Mouse (Mus musculus) midbrain, postnatal 0 days (tissue): ENCODE measurements around the gene Tsks. TPM values are rescaled to one million over a fixed set of nuclear protein-coding genes. Genes with fewer than 3 reads are reported as not detected.

Experiments
- ATAC-seq: fragments of 200-750 bp; cut with Nextera tagmentation; 2 replicates; pipeline ENCODE4 v1.8.0; 2017; ENCODE audit warnings: moderate number of reproducible peaks, mild to moderate bottlenecking, moderate TSS enrichment, moderate library complexity; ENCODE audit not compliant: low FRiP score
- DNase-seq: peaks from one replicate; pipeline ENCODE4 v3.0.0-alpha.2; 2015; ENCODE audit warnings: low spot score
- H3K27ac ChIP-seq: fragments of 300-500 bp; sonication (generic); 2 replicates; pipeline ENCODE4 v1.5.1; 2014; ENCODE audit warnings: low read depth, mild to moderate bottlenecking, low read length, mixed read lengths
- H3K27me3 ChIP-seq: fragments of 300-500 bp; sonication (generic); 2 replicates; pipeline ENCODE4 v1.6.1; 2014; ENCODE audit warnings: low read length, control low read depth, mixed read lengths; ENCODE audit not compliant: insufficient read depth
- H3K36me3 ChIP-seq: fragments of 300-500 bp; sonication (generic); 2 replicates; pipeline ENCODE4 v1.6.1; 2014; ENCODE audit warnings: low read length, control low read depth, mixed read lengths; ENCODE audit not compliant: insufficient read depth
- H3K4me1 ChIP-seq: fragments of 300-500 bp; sonication (generic); 2 replicates; pipeline ENCODE4 v1.6.1; 2014; ENCODE audit warnings: mild to moderate bottlenecking, control low read depth, antibody characterized with exemption, low read length, mixed read lengths; ENCODE audit not compliant: insufficient read depth
- H3K4me2 ChIP-seq: fragments of 300-500 bp; sonication (generic); 2 replicates; pipeline ENCODE4 v1.6.1; 2014; ENCODE audit warnings: low read depth, mild to moderate bottlenecking, low read length, mixed read lengths; ENCODE audit not compliant: poor library complexity, severe bottlenecking
- H3K4me3 ChIP-seq: fragments of 300-500 bp; sonication (generic); 2 replicates; pipeline ENCODE4 v1.5.1; 2014; ENCODE audit warnings: low read depth, mild to moderate bottlenecking, low read length, moderate library complexity
- H3K9ac ChIP-seq: fragments of 300-500 bp; sonication (generic); replicated peaks from 2 replicates; pipeline ENCODE4 v1.6.1; 2014; ENCODE audit warnings: mild to moderate bottlenecking, low read length, moderate library complexity, mixed read lengths; ENCODE audit not compliant: poor library complexity, severe bottlenecking
- H3K9me3 ChIP-seq: fragments of 300-500 bp; sonication (generic); 2 replicates; pipeline ENCODE4 v1.6.1; 2016; ENCODE audit warnings: low read length, control low read depth
- CTCF ChIP-seq: IDR thresholded peaks from 2 replicates; pipeline ENCODE4 v1.5.1; 2016; ENCODE audit warnings: antibody characterized with exemption, mild to moderate bottlenecking
- WGBS: fragments of 180-500 bp; shearing (Covaris S2); extraction: QIAGEN DNeasy Blood & Tissue Kit; methylation state at CpG from one replicate; pipeline ENCODE4 v1.1.7; 2014; 5-methylcytosine and 5-hydroxymethylcytosine counted together
- polyA plus RNA-seq: library from polyadenylated mRNA; unstranded; fragments of >200 nt; fragmentation: Nextera tagmentation; extraction: Ambion mirVana; gene quantifications from 2 replicates; pipeline ENCODE4 v1.2.1, GENCODE M21; 2015
- total RNA-seq: library from RNA; depleted of rRNA; stranded (reverse); fragments of >200 nt; gene quantifications from 2 replicates; pipeline ENCODE4 v1.2.3, GENCODE M21; 2014; rRNA removed

The Tsks gene
- total and polyA plus RNA-seq, 2 experiments from 2014 or later: 0.12 TPM; not detected in 1

DNA sequence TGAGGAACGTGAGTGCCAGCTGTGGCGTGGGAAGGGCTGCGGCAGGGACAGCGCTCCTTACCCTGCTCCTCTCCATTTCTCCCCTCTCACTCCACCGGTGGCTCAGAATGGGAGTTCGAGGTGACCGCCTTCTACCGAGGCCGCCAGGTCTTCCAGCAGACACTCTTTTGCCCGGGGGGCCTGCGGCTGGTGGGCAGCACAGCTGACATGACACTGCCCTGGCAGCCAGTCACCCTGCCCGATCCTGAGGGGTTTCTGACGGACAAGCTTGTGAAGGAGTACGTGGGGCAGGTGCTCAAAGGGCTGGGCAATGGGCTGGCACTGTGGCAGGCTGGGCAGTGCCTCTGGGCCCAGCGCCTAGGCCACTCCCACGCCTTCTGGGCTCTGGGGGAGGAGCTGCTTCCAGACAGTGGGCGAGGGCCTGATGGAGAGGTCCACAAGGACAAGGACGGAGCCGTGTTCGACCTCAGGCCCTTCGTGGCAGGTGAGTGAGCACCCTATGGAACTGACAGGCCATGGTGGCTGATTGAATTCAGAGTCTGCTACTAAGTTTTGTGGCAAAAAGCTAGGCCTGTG, 57.6 kb downstream of the Tsks start:
- H3K4me3 ChIP-seq: no peak overlapping the region
- no peaks in the 10 kb centered on the region for H3K27me3 ChIP-seq
- TF ChIP-seq CTCF: no peak
- no peak overlapping the region for H3K9ac ChIP-seq
- WGBS: 87% methylated on average over 21 of the region's 21 CpGs
- H3K4me1 ChIP-seq: 0 out of 2 replicates have a peak, but pooled peaks cover 2% of the 10 kb centered on the region
- no peak for DNase-seq
- no peak overlapping the region for H3K27ac ChIP-seq
- H3K4me2 ChIP-seq: no peak overlapping the region
- no peaks in the 10 kb centered on the region for H3K9me3 ChIP-seq
- peaks cover 53% of the 10 kb centered on the region for H3K36me3 ChIP-seq
- no peak for ATAC-seq

DNA sequence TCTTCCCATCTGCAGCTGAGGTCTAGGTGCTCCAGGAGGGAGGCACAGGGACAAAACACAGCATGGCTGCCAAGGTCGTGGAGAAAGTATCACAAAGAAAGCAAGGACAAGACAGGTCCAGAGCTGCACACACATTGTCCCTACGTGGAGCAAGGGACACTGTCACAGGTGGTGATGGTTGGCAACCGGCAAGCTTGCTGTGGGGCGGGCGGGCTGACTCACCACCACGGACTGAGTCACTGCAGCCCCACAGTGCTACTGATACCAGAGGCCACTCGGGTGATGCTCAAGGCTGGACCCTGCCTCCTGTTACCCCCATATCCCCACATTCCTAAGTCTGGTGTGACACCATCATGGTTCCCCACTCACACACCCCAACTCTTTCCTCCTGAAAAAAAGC, 59.4 kb downstream of the Tsks start:
- Histone ChIP-seq H3K27me3 (no peaks in the 10 kb centered on the region), H3K4me3 (no peak overlapping the region), H3K4me2 (no peak overlapping the region), H3K9me3 (no peaks in the 10 kb centered on the region), H3K36me3 (peaks cover 71% of the 10 kb centered on the region), H3K27ac (no peak overlapping the region), H3K4me1 (no peaks in the 10 kb centered on the region), H3K9ac (no peak overlapping the region)
- TF ChIP-seq CTCF: no peak
- DNase-seq (no peak), ATAC-seq (no peak)
- 92% methylated on average over 7 of the region's 7 CpGs for WGBS

DNA sequence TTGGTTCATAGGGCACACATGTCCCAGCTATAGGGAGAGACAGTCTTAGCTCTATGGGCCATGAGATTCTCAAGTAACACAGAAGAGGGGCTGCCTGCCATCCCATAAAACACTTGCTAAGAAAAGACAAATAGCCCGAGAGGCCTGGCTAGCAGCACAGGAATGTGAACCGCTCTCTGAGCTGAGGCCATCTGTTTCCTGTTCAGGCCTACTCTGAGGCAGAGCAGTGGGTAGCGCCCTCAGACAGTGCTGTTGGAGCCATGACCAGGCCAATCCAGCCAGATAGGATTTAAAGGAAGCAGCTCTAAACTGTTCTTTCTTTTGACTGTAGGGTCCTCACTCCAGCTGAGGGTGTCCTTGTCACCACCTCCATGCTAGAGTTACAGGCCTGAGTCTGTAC, 61.5 kb downstream of the Tsks start:
- Histone ChIP-seq H3K36me3 (peaks cover 91% of the 10 kb centered on the region), H3K27ac (no peak overlapping the region), H3K9me3 (no peaks in the 10 kb centered on the region), H3K4me1 (no peaks in the 10 kb centered on the region), H3K4me3 (no peak overlapping the region), H3K9ac (no peak overlapping the region), H3K27me3 (no peaks in the 10 kb centered on the region), H3K4me2 (no peak overlapping the region)
- DNase-seq (no peak), ATAC-seq (no peak)
- no peak for TF ChIP-seq CTCF
- 86% methylated on average over 3 of the region's 3 CpGs for WGBS

DNA sequence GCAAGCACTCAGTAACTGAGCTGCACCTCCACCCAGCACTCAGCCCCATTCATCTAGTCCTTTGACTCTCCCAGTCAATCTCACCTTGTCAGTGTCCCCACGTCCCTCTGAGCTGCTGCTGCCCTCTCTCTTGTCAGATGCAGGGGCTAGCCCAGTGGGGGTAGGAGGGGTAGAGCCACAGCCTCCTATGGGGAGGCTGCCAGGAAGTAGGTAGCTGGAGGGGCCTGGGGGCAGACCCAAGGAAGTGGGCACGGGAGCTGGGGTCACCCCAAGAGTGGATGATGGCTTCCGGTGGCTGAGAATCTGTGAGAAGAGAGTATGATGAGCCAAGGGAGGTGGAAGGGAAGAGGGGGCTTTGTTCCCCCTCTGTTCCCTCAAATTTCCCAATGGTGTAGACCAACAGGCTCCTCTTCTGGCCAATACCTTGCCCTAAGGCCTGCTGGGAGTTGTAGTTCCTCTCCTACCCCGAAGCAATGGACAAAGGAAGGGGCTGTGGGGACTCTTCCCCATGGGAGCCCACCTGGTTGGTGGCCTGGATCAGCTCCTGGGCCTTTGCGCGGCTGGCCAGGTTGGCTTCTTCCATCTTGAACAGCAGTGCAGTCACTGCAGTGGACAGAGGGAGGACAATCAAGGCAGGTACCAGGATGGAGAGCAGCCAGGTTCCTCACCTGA, 62.5 kb downstream of the Tsks start:
- DNase-seq: no peak
- Histone ChIP-seq H3K27me3 (no peaks in the 10 kb centered on the region), H3K9ac (no peak overlapping the region), H3K4me3 (no peak overlapping the region), H3K36me3 (peaks cover 88% of the 10 kb centered on the region), H3K4me1 (no peaks in the 10 kb centered on the region), H3K4me2 (no peak overlapping the region), H3K9me3 (no peaks in the 10 kb centered on the region), H3K27ac (no peak overlapping the region)
- no peak; the same call in 1 of the 2 replicates for ATAC-seq
- 87% methylated on average over 6 of the region's 6 CpGs for WGBS
- TF ChIP-seq CTCF: no peak

DNA sequence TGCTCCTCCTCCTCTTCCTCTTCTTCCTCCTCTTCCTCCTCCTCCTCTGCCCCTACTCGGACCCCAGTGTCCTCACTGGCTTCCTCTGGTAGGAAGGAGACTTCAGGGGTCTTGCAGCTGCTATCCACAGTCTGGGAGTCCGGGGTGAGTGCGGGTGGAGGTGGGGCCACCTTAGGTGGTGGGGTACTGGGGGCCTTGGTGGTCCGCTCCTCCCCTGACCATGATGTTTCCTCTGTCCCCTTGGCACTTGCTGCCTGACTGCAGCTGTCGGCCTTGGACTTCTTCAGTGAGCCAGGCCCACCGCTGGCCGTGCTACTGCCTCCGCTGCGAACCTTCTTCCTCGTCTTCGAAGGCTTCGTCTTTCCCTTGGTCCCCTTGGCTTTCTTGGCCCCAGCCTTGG, 63.5 kb downstream of the Tsks start:
- Histone ChIP-seq H3K4me3 (no peak overlapping the region), H3K36me3 (peaks cover 81% of the 10 kb centered on the region), H3K27ac (no peak overlapping the region), H3K4me1 (no peaks in the 10 kb centered on the region), H3K9me3 (no peaks in the 10 kb centered on the region), H3K27me3 (no peaks in the 10 kb centered on the region), H3K4me2 (no peak overlapping the region), H3K9ac (no peak overlapping the region)
- no peak for ATAC-seq
- TF ChIP-seq CTCF: no peak
- no peak for DNase-seq
- 90% methylated on average over 11 of the region's 12 CpGs for WGBS

DNA sequence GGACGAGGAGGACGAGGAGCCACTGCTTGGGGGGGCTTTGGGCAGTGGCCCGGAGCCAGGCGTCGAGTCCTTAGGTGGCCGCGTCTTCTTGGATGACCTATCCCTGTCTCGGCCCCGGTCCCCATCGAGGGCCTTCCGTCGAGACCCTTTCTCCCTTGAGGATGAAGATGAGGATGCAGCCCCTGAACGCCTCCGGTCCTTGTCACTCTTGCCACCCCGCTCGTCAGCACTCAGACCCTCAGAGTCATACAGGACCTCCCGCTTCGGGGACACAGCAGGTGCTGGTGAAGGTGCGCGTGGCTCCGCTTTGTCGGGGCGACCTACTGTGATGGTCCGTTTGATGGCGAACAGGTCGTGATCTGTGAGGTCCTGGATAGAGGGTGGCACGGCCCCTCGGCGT, 64.1 kb downstream of the Tsks start:
- H3K27ac ChIP-seq: no peak overlapping the region
- WGBS: 96% methylated on average over 29 of the region's 29 CpGs
- H3K4me2 ChIP-seq: no peak overlapping the region
- H3K4me1 ChIP-seq: no peaks in the 10 kb centered on the region
- no peaks in the 10 kb centered on the region for H3K9me3 ChIP-seq
- no peak for TF ChIP-seq CTCF
- peaks cover 81% of the 10 kb centered on the region for H3K36me3 ChIP-seq
- ATAC-seq: no peak
- no peak overlapping the region for H3K4me3 ChIP-seq
- no peak overlapping the region for H3K9ac ChIP-seq
- no peaks in the 10 kb centered on the region for H3K27me3 ChIP-seq
- DNase-seq: no peak

Other genes with a start within 250 kb of the Tsks start
Only the 30 nearest of the 33 such genes appear.
- gene Vrk3, start 194.8 kb upstream of the Tsks start, total RNA-seq: 22.8 and 23.3 TPM in 2 replicates
- gene Vrk3, start 194.8 kb upstream of the Tsks start, polyA plus RNA-seq: 23.5 and 26.4 TPM in 2 replicates
- 1.1 TPM in 2 replicates for gene Zfp473, start 192.2 kb upstream of the Tsks start, total RNA-seq
- gene Zfp473, start 192.2 kb upstream of the Tsks start, polyA plus RNA-seq: 0.48 and 0.51 TPM in 2 replicates
- 51.4 and 65.9 TPM in 2 replicates for gene Nup62, start 127.1 kb upstream of the Tsks start, total RNA-seq
- 45.8 and 46.9 TPM in 2 replicates for gene Nup62, start 127.1 kb upstream of the Tsks start, polyA plus RNA-seq
- not detected in 2 replicates for gene Il4i1, start 126.8 kb upstream of the Tsks start, total RNA-seq
- 0.62 and 1.1 TPM in 2 replicates for gene Il4i1, start 126.8 kb upstream of the Tsks start, polyA plus RNA-seq
- 4.8 and 6.8 TPM in 2 replicates for gene Atf5, start 126.5 kb upstream of the Tsks start, total RNA-seq
- gene Atf5, start 126.5 kb upstream of the Tsks start, polyA plus RNA-seq: 3.4 and 3.7 TPM in 2 replicates
- 104 and 120 TPM in 2 replicates for gene Akt1s1, start 94.2 kb upstream of the Tsks start, total RNA-seq
- gene Akt1s1, start 94.2 kb upstream of the Tsks start, polyA plus RNA-seq: 89.1 and 91.0 TPM in 2 replicates
- gene Tbc1d17, start 94.1 kb upstream of the Tsks start, total RNA-seq: 79.7 and 129 TPM in 2 replicates
- gene Tbc1d17, start 94.1 kb upstream of the Tsks start, polyA plus RNA-seq: 115 and 126 TPM in 2 replicates
- gene Pnkp, start 86.1 kb upstream of the Tsks start, total RNA-seq: 29.5 and 32.4 TPM in 2 replicates
- 31.2 and 31.5 TPM in 2 replicates for gene Pnkp, start 86.1 kb upstream of the Tsks start, polyA plus RNA-seq
- gene Ptov1, start 73.4 kb upstream of the Tsks start, total RNA-seq: 484 and 500 TPM in 2 replicates
- 430 and 439 TPM in 2 replicates for gene Ptov1, start 73.4 kb upstream of the Tsks start, polyA plus RNA-seq
- gene Med25, start 50.5 kb upstream of the Tsks start, total RNA-seq: 153 and 182 TPM in 2 replicates
- 150 and 154 TPM in 2 replicates for gene Med25, start 50.5 kb upstream of the Tsks start, polyA plus RNA-seq
- 18.5 and 22.4 TPM in 2 replicates for gene Fuz, start 47.1 kb upstream of the Tsks start, total RNA-seq
- gene Fuz, start 47.1 kb upstream of the Tsks start, polyA plus RNA-seq: 14.8 and 15.4 TPM in 2 replicates
- 208 and 238 TPM in 2 replicates for gene Ap2a1, start 13.7 kb upstream of the Tsks start, total RNA-seq
- gene Ap2a1, start 13.7 kb upstream of the Tsks start, polyA plus RNA-seq: 128 and 129 TPM in 2 replicates
- gene Cpt1c, start 31.6 kb downstream of the Tsks start, total RNA-seq: 88.1 and 90.1 TPM in 2 replicates
- 54.0 and 56.9 TPM in 2 replicates for gene Cpt1c, start 31.6 kb downstream of the Tsks start, polyA plus RNA-seq
- gene Prmt1, start 43.4 kb downstream of the Tsks start, total RNA-seq: 218 and 285 TPM in 2 replicates
- gene Prmt1, start 43.4 kb downstream of the Tsks start, polyA plus RNA-seq: 580 and 583 TPM in 2 replicates
- gene Irf3, start 54.4 kb downstream of the Tsks start, total RNA-seq: 37.2 and 40.6 TPM in 2 replicates
- gene Irf3, start 54.4 kb downstream of the Tsks start, polyA plus RNA-seq: 25.6 and 25.9 TPM in 2 replicates
- 7.8 and 11.4 TPM in 2 replicates for gene Bcl2l12, start 55.5 kb downstream of the Tsks start, total RNA-seq
- gene Bcl2l12, start 55.5 kb downstream of the Tsks start, polyA plus RNA-seq: 5.9 and 8.4 TPM in 2 replicates
- gene Scaf1, start 73.2 kb downstream of the Tsks start, total RNA-seq: 86.5 and 90.9 TPM in 2 replicates
- gene Scaf1, start 73.2 kb downstream of the Tsks start, polyA plus RNA-seq: 49.0 and 53.3 TPM in 2 replicates
- gene Rras, start 74.8 kb downstream of the Tsks start, total RNA-seq: 7.3 and 7.9 TPM in 2 replicates
- 11.9 and 14.0 TPM in 2 replicates for gene Rras, start 74.8 kb downstream of the Tsks start, polyA plus RNA-seq
- 17.4 and 17.9 TPM in 2 replicates for gene Prr12, start 109.7 kb downstream of the Tsks start, total RNA-seq
- gene Prr12, start 109.7 kb downstream of the Tsks start, polyA plus RNA-seq: 8.8 and 9.2 TPM in 2 replicates
- gene Nosip, start 119.2 kb downstream of the Tsks start, total RNA-seq: 68.3 and 79.4 TPM in 2 replicates
- 70.0 and 72.3 TPM in 2 replicates for gene Nosip, start 119.2 kb downstream of the Tsks start, polyA plus RNA-seq
- gene Prrg2, start 119.5 kb downstream of the Tsks start, total RNA-seq: 7.7 and 10.3 TPM in 2 replicates
- 13.7 and 15.7 TPM in 2 replicates for gene Prrg2, start 119.5 kb downstream of the Tsks start, polyA plus RNA-seq
- 24.2 and 29.5 TPM in 2 replicates for gene Rcn3, start 149.0 kb downstream of the Tsks start, total RNA-seq
- 31.9 and 33.6 TPM in 2 replicates for gene Rcn3, start 149.0 kb downstream of the Tsks start, polyA plus RNA-seq
- 27.2 and 30.5 TPM in 2 replicates for gene Fcgrt, start 160.6 kb downstream of the Tsks start, total RNA-seq
- gene Fcgrt, start 160.6 kb downstream of the Tsks start, polyA plus RNA-seq: 36.4 and 44.5 TPM in 2 replicates
- gene Rps11, start 181.2 kb downstream of the Tsks start, total RNA-seq: 1,069 and 1,136 TPM in 2 replicates
- 671 and 697 TPM in 2 replicates for gene Rps11, start 181.2 kb downstream of the Tsks start, polyA plus RNA-seq
- 1,048 and 1,621 TPM in 2 replicates for gene Rpl13a, start 185.6 kb downstream of the Tsks start, total RNA-seq
- 667 and 701 TPM in 2 replicates for gene Rpl13a, start 185.6 kb downstream of the Tsks start, polyA plus RNA-seq
- gene Gm45713, start 193.0 kb downstream of the Tsks start, total RNA-seq: 2.0 TPM in 1 of 2 replicates, not detected in the other
- gene Gm45713, start 193.0 kb downstream of the Tsks start, polyA plus RNA-seq: 0.39 TPM in 1 of 2 replicates, not detected in the other
- gene Flt3l, start 193.2 kb downstream of the Tsks start, total RNA-seq: 3.4 and 7.8 TPM in 2 replicates
- gene Flt3l, start 193.2 kb downstream of the Tsks start, polyA plus RNA-seq: 1.3 and 1.7 TPM in 2 replicates
- 104 and 124 TPM in 2 replicates for gene Pih1d1, start 211.1 kb downstream of the Tsks start, total RNA-seq
- 77.1 and 81.6 TPM in 2 replicates for gene Pih1d1, start 211.1 kb downstream of the Tsks start, polyA plus RNA-seq
- gene Aldh16a1, start 211.4 kb downstream of the Tsks start, total RNA-seq: 18.9 and 22.0 TPM in 2 replicates
- 12.9 and 15.2 TPM in 2 replicates for gene Aldh16a1, start 211.4 kb downstream of the Tsks start, polyA plus RNA-seq
- 1.9 and 2.5 TPM in 2 replicates for gene Slc17a7, start 220.7 kb downstream of the Tsks start, total RNA-seq
- gene Slc17a7, start 220.7 kb downstream of the Tsks start, polyA plus RNA-seq: 0.95 and 0.96 TPM in 2 replicates